Mouse (Mus musculus) cortical plate, adult 2 months (tissue): ENCODE data around the gene Arcn1.

ENCODE experiments used
- CTCF ChIP-seq: fragments of 200-500 bp; IDR thresholded peaks from 2 replicates; pipeline ENCODE4 v1.5.1; 2011; ENCODE audit warnings: mild to moderate bottlenecking, control low read depth, low read length; ENCODE audit not compliant: insufficient read depth; ENCODE audit errors: extremely low read depth
- POLR2A ChIP-seq: fragments of 200-500 bp; IDR thresholded peaks from 2 replicates; pipeline ENCODE4 v1.6.1; 2011; ENCODE audit warnings: mild to moderate bottlenecking, low read length, control low read depth; ENCODE audit not compliant: insufficient read depth; ENCODE audit errors: extremely low read depth

GRCm38 (mm10) chr9:44747341-44747740 is 20.3 kb downstream of the Arcn1 start:
- no peak for TF ChIP-seq CTCF
- no peak for TF ChIP-seq POLR2A
